Mouse (Mus musculus): ENCODE measurements around the gene Pnkd. TPM values are rescaled to one million over a fixed set of nuclear protein-coding genes. Genes with fewer than 3 reads are reported as not detected.
A peak's percentile ranks its signal among the peaks of the same experiment; 100 is the strongest.

The Pnkd gene
- polyA plus RNA-seq, 1 experiment from 2014 or later: 320 TPM

DNA sequence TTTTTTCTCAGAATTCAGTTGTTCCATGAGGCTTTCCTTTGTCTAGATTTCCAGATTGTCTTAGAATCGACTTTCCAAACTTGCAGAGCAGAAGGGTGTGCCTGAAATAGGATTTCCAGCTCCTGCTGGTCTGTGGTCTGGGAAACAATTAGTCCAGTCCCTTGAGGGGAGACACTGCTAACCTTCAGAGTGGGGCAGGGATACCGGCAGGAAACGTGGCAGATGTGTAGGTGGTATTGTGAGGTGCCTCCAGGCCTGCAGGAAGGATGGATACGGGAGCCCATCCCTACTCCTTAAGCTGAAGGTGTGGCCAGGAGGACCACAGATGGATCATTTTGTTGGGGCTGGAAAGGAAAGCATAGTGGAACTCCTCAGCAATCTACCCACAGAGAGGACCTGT lies 50.3 kb downstream of the Pnkd start:
- H3K9ac ChIP-seq (ENCODE audit: low read length): 0 out of 2 replicates have a peak overlapping the region, but pooled peaks have one; percentile 2
- ATAC-seq (ENCODE audit: insufficient number of reproducible peaks, insufficient read depth, low FRiP score, low read depth): no peak
- H3K27me3 ChIP-seq (ENCODE audit: control insufficient read depth, insufficient read depth, low read length): no peaks in the 10 kb centered on the region
- no peak overlapping the region for H3K4me3 ChIP-seq (ENCODE audit: control insufficient read depth in 1 of 2, insufficient read depth in 1 of 2, low read depth in 1 of 2, low read length in 2 of 2)
- H3K4me2 ChIP-seq (ENCODE audit: low read length): peak overlapping the region; percentile 4; the same call in 1 of the 2 replicates
- H3K27ac ChIP-seq (replicated peaks in 1 of 2; ENCODE audit: control insufficient read depth in 1 of 2, insufficient read depth in 1 of 2, low read depth in 2 of 2, low read length in 2 of 2): 0 out of 4 replicates have a peak overlapping the region, but pooled peaks of 1 of the 2 experiments have one; percentile 1
- WGBS: 66% methylated on average over 4 of the region's 4 CpGs
- no peaks in the 10 kb centered on the region for H3K9me3 ChIP-seq (ENCODE audit: control insufficient read depth, low read length)
- no peaks in the 10 kb centered on the region for H3K36me3 ChIP-seq (ENCODE audit: control insufficient read depth, insufficient read depth, low read length)
- peaks cover 30 to 56% of the 10 kb centered on the region in 2 experiments for H3K4me1 ChIP-seq (ENCODE audit: control insufficient read depth in 2 of 2, insufficient read depth in 2 of 2, low read length in 2 of 2)

DNA sequence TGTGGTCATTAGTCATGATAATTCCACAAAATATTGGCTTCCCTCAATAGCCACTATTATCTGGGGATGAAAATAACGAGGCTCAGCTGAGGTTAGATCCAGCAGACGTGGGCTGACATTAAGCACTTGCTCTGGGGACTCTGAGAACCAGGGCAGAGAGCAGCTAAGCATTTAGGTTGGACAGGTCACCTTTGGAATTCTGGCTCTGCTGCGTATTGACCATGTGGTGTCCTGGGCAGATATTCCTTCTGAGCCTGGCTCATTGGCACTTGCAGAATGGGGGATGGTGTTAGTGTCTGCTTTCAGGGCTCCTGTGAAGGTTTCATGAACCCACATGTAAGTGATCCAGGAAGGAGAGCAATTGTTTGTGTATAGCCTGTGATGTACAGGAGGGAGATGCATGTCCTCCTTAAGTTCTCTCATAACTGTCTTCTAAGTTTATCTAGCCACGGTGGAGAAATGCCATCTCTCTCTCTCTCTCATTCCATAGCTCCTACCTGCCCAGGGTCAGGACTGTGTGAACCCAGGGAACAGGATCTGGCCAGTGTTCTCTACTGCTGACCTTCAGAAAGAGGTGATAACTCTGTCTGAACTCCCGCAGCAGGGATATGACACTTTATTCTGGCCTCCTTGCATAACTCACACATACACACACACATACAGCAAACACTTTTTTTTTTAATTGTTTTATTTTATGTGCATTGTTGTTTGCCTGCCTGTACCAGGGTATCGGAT lies 50.9 kb downstream of the Pnkd start:
- Histone ChIP-seq H3K4me2 (ENCODE audit: low read length) (peak overlapping the region; percentile 4; the same call in 1 of the 2 replicates), H3K9me3 (ENCODE audit: control insufficient read depth, low read length) (no peaks in the 10 kb centered on the region), H3K4me1 (ENCODE audit: control insufficient read depth in 2 of 2, insufficient read depth in 2 of 2, low read length in 2 of 2) (peaks cover 26 to 51% of the 10 kb centered on the region in 2 experiments), H3K9ac (ENCODE audit: low read length) (0 out of 2 replicates have a peak overlapping the region, but pooled peaks have one; percentile 2), H3K36me3 (ENCODE audit: control insufficient read depth, insufficient read depth, low read length) (no peaks in the 10 kb centered on the region), H3K4me3 (ENCODE audit: control insufficient read depth in 1 of 2, insufficient read depth in 1 of 2, low read depth in 1 of 2, low read length in 2 of 2) (no peak overlapping the region), H3K27me3 (ENCODE audit: control insufficient read depth, insufficient read depth, low read length) (no peaks in the 10 kb centered on the region), H3K27ac (replicated peaks in 1 of 2; ENCODE audit: control insufficient read depth in 1 of 2, insufficient read depth in 1 of 2, low read depth in 2 of 2, low read length in 2 of 2) (0 out of 4 replicates have a peak overlapping the region, but pooled peaks of 1 of the 2 experiments have one; percentile 1)
- ATAC-seq (ENCODE audit: insufficient number of reproducible peaks, insufficient read depth, low FRiP score, low read depth): no peak
- WGBS: 61% methylated on average over 6 of the region's 6 CpGs

DNA sequence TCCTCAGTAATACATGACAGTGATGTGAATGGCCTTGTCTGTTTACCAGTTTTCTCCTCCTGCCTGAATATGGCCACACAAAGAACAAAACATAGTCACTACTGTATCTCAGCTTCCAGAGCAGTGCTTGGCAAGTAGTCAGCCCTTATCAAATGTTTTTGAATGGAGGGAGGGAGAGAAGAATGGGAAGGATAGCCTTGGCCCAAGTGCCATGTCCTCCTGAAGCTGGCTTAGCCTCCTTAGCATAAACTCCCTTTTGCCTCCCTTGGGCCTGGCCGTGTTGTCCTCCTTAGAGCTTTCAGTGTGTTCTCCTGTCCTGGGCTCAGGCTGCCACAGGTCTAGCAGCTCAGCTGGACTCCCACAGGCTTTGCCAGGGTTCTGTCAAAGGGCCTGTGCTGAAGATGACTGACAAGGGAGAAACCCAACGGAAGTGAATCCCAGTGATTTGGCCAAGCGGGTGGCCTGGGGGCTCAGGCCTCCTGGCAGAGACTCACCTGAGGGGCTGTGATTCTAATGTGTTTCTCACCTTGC lies 52.6 kb downstream of the Pnkd start:
- ATAC-seq (ENCODE audit: insufficient number of reproducible peaks, insufficient read depth, low FRiP score, low read depth): no peak
- H3K4me2 ChIP-seq (ENCODE audit: low read length): no peak overlapping the region
- no peaks in the 10 kb centered on the region for H3K36me3 ChIP-seq (ENCODE audit: control insufficient read depth, insufficient read depth, low read length)
- peak overlapping the region; percentile 55 to 75 for H3K27ac ChIP-seq (replicated peaks in 1 of 2; ENCODE audit: control insufficient read depth in 1 of 2, insufficient read depth in 1 of 2, low read depth in 2 of 2, low read length in 2 of 2)
- 54% methylated on average over 3 of the region's 3 CpGs for WGBS
- no peak overlapping the region for H3K4me3 ChIP-seq (ENCODE audit: control insufficient read depth in 1 of 2, insufficient read depth in 1 of 2, low read depth in 1 of 2, low read length in 2 of 2)
- no peaks in the 10 kb centered on the region for H3K27me3 ChIP-seq (ENCODE audit: control insufficient read depth, insufficient read depth, low read length)
- no peaks in the 10 kb centered on the region for H3K9me3 ChIP-seq (ENCODE audit: control insufficient read depth, low read length)
- H3K9ac ChIP-seq (ENCODE audit: low read length): peak overlapping the region; percentile 11; the same call in 1 of the 2 replicates
- peaks cover 17 to 35% of the 10 kb centered on the region in 2 experiments for H3K4me1 ChIP-seq (ENCODE audit: control insufficient read depth in 2 of 2, insufficient read depth in 2 of 2, low read length in 2 of 2)

DNA sequence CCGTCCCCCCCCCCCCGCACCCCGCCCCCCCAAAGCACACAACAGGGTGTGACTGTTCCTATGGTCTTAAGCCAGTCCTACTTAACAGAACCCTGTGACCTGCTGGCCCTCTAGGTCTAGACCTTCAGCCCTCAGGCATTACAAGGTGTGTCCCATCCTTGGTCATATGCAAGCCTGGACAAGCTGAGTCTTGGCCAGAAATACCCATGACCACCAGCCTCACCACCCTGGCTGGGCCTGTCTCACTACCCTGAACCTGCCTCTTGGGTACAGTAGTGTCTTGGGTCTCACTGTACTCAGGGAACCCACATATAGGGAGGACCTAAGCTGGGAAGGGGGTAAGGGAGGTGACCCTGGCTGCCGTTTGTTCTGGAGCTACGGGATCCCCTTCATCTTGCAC lies 53.3 kb downstream of the Pnkd start:
- WGBS: 65% methylated on average over 4 of the region's 5 CpGs

DNA sequence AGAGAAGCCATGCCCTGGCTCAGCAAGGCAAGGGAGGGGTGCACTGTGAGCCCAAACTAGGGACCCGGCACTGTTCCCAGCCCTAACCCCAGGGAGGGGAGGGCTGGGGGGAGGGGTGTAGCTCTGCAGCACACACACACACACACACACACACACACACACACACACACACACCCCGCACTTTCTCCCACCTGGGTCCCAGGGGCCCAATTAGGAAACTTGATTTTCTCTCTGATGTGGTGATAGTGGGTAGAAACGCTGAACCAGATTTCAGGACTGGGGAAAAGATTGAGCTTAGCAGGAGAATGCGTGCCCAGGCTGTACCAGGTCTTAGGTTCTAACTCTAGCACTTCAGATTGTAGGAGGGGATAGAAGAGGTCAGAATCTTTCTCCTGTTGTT lies 53.9 kb downstream of the Pnkd start:
- H3K4me3 ChIP-seq (ENCODE audit: control insufficient read depth in 1 of 2, insufficient read depth in 1 of 2, low read depth in 1 of 2, low read length in 2 of 2): no peak overlapping the region
- no peak overlapping the region for H3K4me2 ChIP-seq (ENCODE audit: low read length)
- no peak for ATAC-seq (ENCODE audit: insufficient number of reproducible peaks, insufficient read depth, low FRiP score, low read depth)
- H3K9me3 ChIP-seq (ENCODE audit: control insufficient read depth, low read length): no peaks in the 10 kb centered on the region
- no peak overlapping the region for H3K27ac ChIP-seq (replicated peaks in 1 of 2; ENCODE audit: control insufficient read depth in 1 of 2, insufficient read depth in 1 of 2, low read depth in 2 of 2, low read length in 2 of 2)
- WGBS: 67% methylated on average over 4 of the region's 4 CpGs
- H3K27me3 ChIP-seq (ENCODE audit: control insufficient read depth, insufficient read depth, low read length): no peaks in the 10 kb centered on the region
- no peaks in the 10 kb centered on the region for H3K36me3 ChIP-seq (ENCODE audit: control insufficient read depth, insufficient read depth, low read length)
- H3K9ac ChIP-seq (ENCODE audit: low read length): no peak overlapping the region
- peaks cover 12 to 33% of the 10 kb centered on the region in 2 experiments for H3K4me1 ChIP-seq (ENCODE audit: control insufficient read depth in 2 of 2, insufficient read depth in 2 of 2, low read length in 2 of 2)

More for the DNA sequence above, 53.3 kb downstream of the Pnkd start:
- H3K4me1 ChIP-seq (ENCODE audit: control insufficient read depth in 2 of 2, insufficient read depth in 2 of 2, low read length in 2 of 2): peaks cover 16 to 35% of the 10 kb centered on the region in 2 experiments
- no peak overlapping the region for H3K4me3 ChIP-seq (ENCODE audit: control insufficient read depth in 1 of 2, insufficient read depth in 1 of 2, low read depth in 1 of 2, low read length in 2 of 2)
- H3K27me3 ChIP-seq (ENCODE audit: control insufficient read depth, insufficient read depth, low read length): no peaks in the 10 kb centered on the region
- H3K27ac ChIP-seq (replicated peaks in 1 of 2; ENCODE audit: control insufficient read depth in 1 of 2, insufficient read depth in 1 of 2, low read depth in 2 of 2, low read length in 2 of 2): no peak overlapping the region
- no peak for ATAC-seq (ENCODE audit: insufficient number of reproducible peaks, insufficient read depth, low FRiP score, low read depth)
- no peak overlapping the region for H3K4me2 ChIP-seq (ENCODE audit: low read length)
- no peaks in the 10 kb centered on the region for H3K9me3 ChIP-seq (ENCODE audit: control insufficient read depth, low read length)
- H3K9ac ChIP-seq (ENCODE audit: low read length): no peak overlapping the region
- H3K36me3 ChIP-seq (ENCODE audit: control insufficient read depth, insufficient read depth, low read length): no peaks in the 10 kb centered on the region

DNA sequence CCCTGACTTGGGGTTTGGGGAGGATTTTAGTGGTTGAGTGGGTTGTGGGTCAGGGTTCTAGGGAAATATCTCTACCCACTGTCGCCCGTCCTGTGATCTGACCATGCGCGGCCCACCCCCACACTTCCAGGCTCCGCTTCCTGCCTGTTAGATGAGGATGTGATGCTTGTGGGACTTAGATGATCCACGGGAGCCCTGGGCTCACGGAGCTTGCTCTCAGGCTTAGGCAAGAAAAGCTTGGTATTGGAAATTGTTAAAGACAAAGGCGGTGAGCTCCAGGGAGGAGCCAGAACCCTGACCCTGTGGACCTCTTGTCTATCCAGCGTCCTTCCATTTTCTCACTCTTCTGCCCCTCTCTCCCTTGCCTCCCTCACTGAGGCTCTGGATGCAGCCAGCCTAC lies 55.2 kb downstream of the Pnkd start:
- Histone ChIP-seq H3K36me3 (ENCODE audit: control insufficient read depth, insufficient read depth, low read length) (no peaks in the 10 kb centered on the region), H3K27ac (replicated peaks in 1 of 2; ENCODE audit: control insufficient read depth in 1 of 2, insufficient read depth in 1 of 2, low read depth in 2 of 2, low read length in 2 of 2) (no peak overlapping the region), H3K9ac (ENCODE audit: low read length) (no peak overlapping the region), H3K9me3 (ENCODE audit: control insufficient read depth, low read length) (no peaks in the 10 kb centered on the region), H3K27me3 (ENCODE audit: control insufficient read depth, insufficient read depth, low read length) (no peaks in the 10 kb centered on the region), H3K4me1 (ENCODE audit: control insufficient read depth in 2 of 2, insufficient read depth in 2 of 2, low read length in 2 of 2) (peaks cover 12 to 28% of the 10 kb centered on the region in 2 experiments), H3K4me3 (ENCODE audit: control insufficient read depth in 1 of 2, insufficient read depth in 1 of 2, low read depth in 1 of 2, low read length in 2 of 2) (no peak overlapping the region), H3K4me2 (ENCODE audit: low read length) (no peak overlapping the region)
- no peak for ATAC-seq (ENCODE audit: insufficient number of reproducible peaks, insufficient read depth, low FRiP score, low read depth)
- 89% methylated on average over 9 of the region's 9 CpGs for WGBS

DNA sequence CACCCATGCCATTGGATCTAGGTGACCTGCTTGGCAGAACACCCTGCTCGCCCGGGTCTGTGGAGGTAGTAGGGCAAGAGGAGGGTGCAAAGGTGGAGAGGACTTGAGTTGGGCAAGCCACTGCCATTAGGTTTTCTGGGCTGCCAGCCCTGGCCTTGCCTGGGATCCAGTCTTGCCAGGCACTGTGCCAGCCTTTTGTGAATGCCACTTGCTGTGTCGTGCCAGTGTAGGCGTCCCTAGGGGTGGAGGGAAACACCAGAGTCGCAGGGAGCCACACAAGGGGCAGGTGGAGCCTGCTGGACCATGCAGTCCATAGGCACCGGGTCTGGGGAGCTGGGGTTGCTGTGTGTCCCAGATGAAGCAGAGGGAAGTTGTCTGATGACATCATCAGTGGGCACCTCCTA lies 55.6 kb downstream of the Pnkd start:
- H3K27me3 ChIP-seq (ENCODE audit: control insufficient read depth, insufficient read depth, low read length): no peaks in the 10 kb centered on the region
- no peak for ATAC-seq (ENCODE audit: insufficient number of reproducible peaks, insufficient read depth, low FRiP score, low read depth)
- H3K36me3 ChIP-seq (ENCODE audit: control insufficient read depth, insufficient read depth, low read length): no peaks in the 10 kb centered on the region
- H3K4me3 ChIP-seq (ENCODE audit: control insufficient read depth in 1 of 2, insufficient read depth in 1 of 2, low read depth in 1 of 2, low read length in 2 of 2): no peak overlapping the region
- H3K9ac ChIP-seq (ENCODE audit: low read length): no peak overlapping the region
- H3K4me2 ChIP-seq (ENCODE audit: low read length): no peak overlapping the region
- no peak overlapping the region for H3K27ac ChIP-seq (replicated peaks in 1 of 2; ENCODE audit: control insufficient read depth in 1 of 2, insufficient read depth in 1 of 2, low read depth in 2 of 2, low read length in 2 of 2)
- peaks cover 12 to 23% of the 10 kb centered on the region in 2 experiments for H3K4me1 ChIP-seq (ENCODE audit: control insufficient read depth in 2 of 2, insufficient read depth in 2 of 2, low read length in 2 of 2)
- H3K9me3 ChIP-seq (ENCODE audit: control insufficient read depth, low read length): no peaks in the 10 kb centered on the region
- WGBS: 92% methylated on average over 6 of the region's 6 CpGs

Measured in heart, embryonic 14.5 days (tissue).